ENCODE assay signal across 25 mouse cellular contexts in the genomic region with DNA sequence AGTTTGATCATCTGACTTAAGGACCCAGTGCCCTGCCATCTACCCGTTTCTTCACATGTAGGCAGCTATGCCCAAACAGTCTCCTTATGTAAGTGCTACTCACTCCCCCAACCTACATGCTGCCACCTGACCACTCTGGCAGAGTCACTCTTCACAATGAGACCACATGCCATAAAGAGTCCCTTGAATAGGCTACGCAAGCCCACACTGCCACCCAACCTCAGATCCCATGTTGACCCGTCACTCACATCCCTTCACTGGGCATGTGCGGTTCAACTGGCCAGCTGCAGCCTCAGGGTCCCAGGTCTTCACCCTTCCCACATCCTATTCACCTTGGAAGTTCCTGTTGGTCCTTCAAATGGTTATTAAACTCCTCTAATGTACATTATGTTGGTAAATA.
"Had no signal": no experiment of that assay in that cellular context is flagged by ENCODE, and none has a peak within 500 bp of the region (broad histone marks: within the 10 kb centered on the region; RNA-seq: fewer than 3 reads in every experiment).

No protein-coding gene starts in this region.

- H3K4me2 ChIP-seq: heart, embryonic 11.5 days; heart, embryonic 13.5 days; heart, embryonic 15.5 days; hindbrain, embryonic 13.5 days; hindbrain, embryonic 15.5 days; kidney, embryonic 15.5 days; limb, embryonic 13.5 days; limb, embryonic 15.5 days had no signal

- H3K4me3 ChIP-seq: heart, embryonic 13.5 days; heart, embryonic 15.5 days; hindbrain, embryonic 13.5 days; hindbrain, embryonic 15.5 days; kidney, embryonic 15.5 days; limb, embryonic 13.5 days; limb, embryonic 15.5 days; liver, embryonic 13.5 days had no signal

- H3K36me3 ChIP-seq: heart, embryonic 13.5 days; heart, embryonic 15.5 days; hindbrain, embryonic 13.5 days; hindbrain, embryonic 15.5 days; kidney, embryonic 15.5 days; limb, embryonic 13.5 days; limb, embryonic 15.5 days; liver, embryonic 13.5 days had no signal

- DNase-seq: gastrocnemius, postnatal 14 days; gastrocnemius, postnatal 36 days; heart, adult 18-20 months; heart, postnatal 14 days; heart, postnatal 36 days; kidney, adult 11 months; kidney, adult 2 months; kidney, adult 9 months; kidney, postnatal 14 days; kidney, postnatal 36 days; layer of hippocampus, adult 9-11 months; layer of hippocampus, postnatal 36 days; left cerebral cortex, postnatal 4 days; liver, embryonic 13.5 days had no signal

- ATAC-seq: hindbrain, postnatal 0 days; intestine, embryonic 16.5 days had no signal

- H3K27me3 ChIP-seq: hindbrain, embryonic 15.5 days; limb, embryonic 13.5 days; limb, embryonic 15.5 days had no signal

- H3K9ac ChIP-seq: heart, embryonic 13.5 days; heart, embryonic 15.5 days; hindbrain, embryonic 13.5 days; hindbrain, embryonic 15.5 days; kidney, embryonic 15.5 days; limb, embryonic 13.5 days; limb, embryonic 15.5 days had no signal

- H3K9me3 ChIP-seq: heart, embryonic 13.5 days; heart, embryonic 15.5 days; hindbrain, embryonic 13.5 days; hindbrain, embryonic 15.5 days; kidney, embryonic 15.5 days; limb, embryonic 13.5 days; limb, embryonic 15.5 days; liver, embryonic 13.5 days had no signal

- H3K27ac ChIP-seq: heart, embryonic 13.5 days; heart, embryonic 15.5 days; hindbrain, embryonic 13.5 days; hindbrain, embryonic 15.5 days; hindbrain, postnatal 0 days; kidney, embryonic 15.5 days; kidney, postnatal 0 days; limb, embryonic 13.5 days; limb, embryonic 15.5 days; liver, embryonic 13.5 days had no signal
